Mouse (Mus musculus) right cerebral cortex, adult 2 months (tissue): ENCODE measurements around the gene Nudt22.
"Not testable (repeated sequence)": the region's sequence is repeated elsewhere in the genome, so short reads cannot be mapped to it uniquely, and the experiment has no call there.

Experiments used
- DNase-seq, 2 experiments: peaks; one replicate each; pipeline ENCODE4 v3.0.0; 2021 to 2022; ENCODE audit warnings: low spot score in 2 of 2

The Nudt22 gene

GRCm38 (mm10) chr19:6995255-6995991 is 494 bp downstream of the Nudt22 start:
- DNase-seq, result no peak

- no peak for DNase-seq
Measured at GRCm38 (mm10) chr19:6994489-6994888, 1.4 kb downstream of the Nudt22 start.

- no peak for DNase-seq
Measured at GRCm38 (mm10) chr19:6994002-6994401, 1.9 kb downstream of the Nudt22 start.

GRCm38 (mm10) chr19:6993011-6993770 is 2.7 kb downstream of the Nudt22 start:
- DNase-seq, result no peak

- peak; percentile 95 to 96 for DNase-seq
Measured at GRCm38 (mm10) chr19:6992011-6992858, 3.7 kb downstream of the Nudt22 start, which contains the start of gene Dnajc4. Gene Dnajc4, minus strand, starts transcription at chr19:6992572.

GRCm38 (mm10) chr19:6991166-6991565 is 4.8 kb downstream of the Nudt22 start:
- DNase-seq, result not testable (repeated sequence)

- no peak for DNase-seq
Measured at GRCm38 (mm10) chr19:6990712-6991111, 5.2 kb downstream of the Nudt22 start.

GRCm38 (mm10) chr19:6989251-6989650 is 6.7 kb downstream of the Nudt22 start:
- no peak for DNase-seq

- no peak for DNase-seq
Measured at GRCm38 (mm10) chr19:6987904-6988285, 8.0 kb downstream of the Nudt22 start.

GRCm38 (mm10) chr19:6987061-6987903 is 8.6 kb downstream of the Nudt22 start, which contains the start of gene Vegfb:
Gene Vegfb, minus strand, starts transcription at chr19:6987651.
- DNase-seq, result peak in 1 of 2 experiments; percentile 55

- no peak for DNase-seq
Measured at GRCm38 (mm10) chr19:6985951-6986708, 9.8 kb downstream of the Nudt22 start.

GRCm38 (mm10) chr19:6985300-6985699 is 10.6 kb downstream of the Nudt22 start:
- no peak for DNase-seq

GRCm38 (mm10) chr19:6983621-6984020 is 12.3 kb downstream of the Nudt22 start:
- no peak for DNase-seq

- DNase-seq, result no peak
Measured at GRCm38 (mm10) chr19:6981465-6981864, 14.5 kb downstream of the Nudt22 start.

GRCm38 (mm10) chr19:6980381-6981093 is 15.4 kb downstream of the Nudt22 start, which contains the start of gene Fkbp2:
Gene Fkbp2, minus strand, starts transcription at chr19:6980501.
- peak; percentile 98 for DNase-seq

- peak; percentile 98 for DNase-seq
Measured at GRCm38 (mm10) chr19:6979486-6980380, 16.2 kb downstream of the Nudt22 start.

GRCm38 (mm10) chr19:6979001-6979479 is 16.9 kb downstream of the Nudt22 start:
- DNase-seq, result peak in 1 of 2 experiments; percentile 59

GRCm38 (mm10) chr19:6978639-6978974 is 17.3 kb downstream of the Nudt22 start:
- DNase-seq, result no peak
